Mouse (Mus musculus) kidney, postnatal 0 days (tissue): Measurements from ENCODE around the gene Gm20431. TPM values are rescaled to one million over a fixed set of nuclear protein-coding genes. Genes with fewer than 3 reads are reported as not detected.

Experiments used
- ATAC-seq: fragments of 200-750 bp; cut with Nextera tagmentation; replicated peaks from 2 replicates; pipeline ENCODE4 v1.8.0; 2017; ENCODE audit warnings: low read depth, moderate number of reproducible peaks, moderate TSS enrichment, moderate library complexity; ENCODE audit not compliant: low FRiP score
- DNase-seq: peaks from one replicate; pipeline ENCODE4 v3.0.0-alpha.2; 2016; ENCODE audit warnings: low spot score
- H3K27ac ChIP-seq: fragments of 300-500 bp; sonication (generic); 2 replicates; pipeline ENCODE4 v1.5.1; 2014; ENCODE audit warnings: mild to moderate bottlenecking
- H3K27me3 ChIP-seq: fragments of 300-500 bp; sonication (generic); 2 replicates; pipeline ENCODE4 v1.6.1; 2014; ENCODE audit warnings: low read length, mixed read lengths; ENCODE audit not compliant: insufficient read depth
- H3K36me3 ChIP-seq: fragments of 300-500 bp; sonication (generic); 2 replicates; pipeline ENCODE4 v1.6.1; 2014; ENCODE audit warnings: low read length, mixed read lengths; ENCODE audit not compliant: insufficient read depth
- H3K4me1 ChIP-seq: fragments of 300-500 bp; sonication (generic); replicated peaks from 2 replicates; pipeline ENCODE4 v1.6.1; 2014; ENCODE audit warnings: antibody characterized with exemption, low read length, mixed read lengths; ENCODE audit not compliant: insufficient read depth
- H3K4me2 ChIP-seq: fragments of 300-500 bp; sonication (generic); 2 replicates; pipeline ENCODE4 v1.6.1; 2014; ENCODE audit warnings: mild to moderate bottlenecking, low read length, moderate library complexity, mixed read lengths
- H3K4me3 ChIP-seq: fragments of 300-500 bp; sonication (generic); replicated peaks from 2 replicates; pipeline ENCODE4 v1.5.1; 2014; ENCODE audit warnings: low read depth, low read length
- H3K9ac ChIP-seq: fragments of 300-500 bp; sonication (generic); 2 replicates; pipeline ENCODE4 v1.6.1; 2014; ENCODE audit warnings: low read depth, low read length
- H3K9me3 ChIP-seq: fragments of 300-500 bp; sonication (generic); replicated peaks from 2 replicates; pipeline ENCODE4 v1.6.1; 2016; ENCODE audit warnings: low read length, inconsistent platforms, mixed read lengths
- CTCF ChIP-seq: IDR thresholded peaks from 2 replicates; pipeline ENCODE4 v1.5.1; 2016; ENCODE audit warnings: antibody characterized with exemption, low read depth, mild to moderate bottlenecking, moderate library complexity
- WGBS: fragments of 180-500 bp; shearing (Covaris S2); extraction: QIAGEN DNeasy Blood & Tissue Kit; methylation state at CpG from one replicate; pipeline ENCODE4 v1.1.7; 2014; 5-methylcytosine and 5-hydroxymethylcytosine counted together
- polyA plus RNA-seq: library from polyadenylated mRNA; unstranded; fragments of >200 nt; fragmentation: Nextera tagmentation; extraction: Ambion mirVana; gene quantifications from 2 replicates; pipeline ENCODE4 v1.2.1, GENCODE M21; 2015

Gene Gm20431
- polyA plus RNA-seq, 1 experiment from 2014 or later = 11.2 TPM

GRCm38 (mm10) chr2:167586976-167587375, 74.3 kb downstream of the Gm20431 start:
- peaks cover 27% of the 10 kb centered on the region; the same call in 1 of the 2 replicates for H3K4me1 ChIP-seq
- DNase-seq (peak; percentile 71), ATAC-seq (no peak)

GRCm38 (mm10) chr2:167586041-167586440, 75.3 kb downstream of the Gm20431 start:
- TF ChIP-seq CTCF = no peak
- Histone ChIP-seq H3K4me3 (no peak overlapping the region), H3K4me2 (no peak overlapping the region), H3K36me3 (no peaks in the 10 kb centered on the region), H3K9ac (no peak overlapping the region), H3K4me1 (peaks cover 27% of the 10 kb centered on the region; the same call in 1 of the 2 replicates), H3K9me3 (no peaks in the 10 kb centered on the region), H3K27ac (peak overlapping the region; percentile 81), H3K27me3 (no peaks in the 10 kb centered on the region)
- WGBS = 17% methylated on average over 8 of the region's 8 CpGs
- DNase-seq (no peak), ATAC-seq (no peak)

More at GRCm38 (mm10) chr2:167586976-167587375, 74.3 kb downstream of the Gm20431 start:
- Histone ChIP-seq H3K9ac (no peak overlapping the region), H3K4me3 (no peak overlapping the region), H3K9me3 (no peaks in the 10 kb centered on the region), H3K27me3 (no peaks in the 10 kb centered on the region), H3K27ac (peak overlapping the region; percentile 81), H3K36me3 (no peaks in the 10 kb centered on the region), H3K4me2 (no peak overlapping the region)
- TF ChIP-seq CTCF = no peak
- WGBS = 13% methylated on average over 9 of the region's 9 CpGs

GRCm38 (mm10) chr2:167585273-167585672, 76.0 kb downstream of the Gm20431 start:
- 34% methylated on average over 2 of the region's 2 CpGs for WGBS

GRCm38 (mm10) chr2:167583161-167583952, 77.9 kb downstream of the Gm20431 start:
- ATAC-seq (peak; percentile 34), DNase-seq (peak; percentile 77)
- TF ChIP-seq CTCF = no peak
- Histone ChIP-seq H3K9me3 (no peaks in the 10 kb centered on the region), H3K36me3 (no peaks in the 10 kb centered on the region), H3K27me3 (no peaks in the 10 kb centered on the region), H3K4me2 (no peak overlapping the region), H3K9ac (no peak overlapping the region), H3K27ac (peak overlapping the region; percentile 81), H3K4me3 (no peak overlapping the region), H3K4me1 (peaks cover 18% of the 10 kb centered on the region; the same call in 1 of the 2 replicates)
- WGBS = 13% methylated on average over 10 of the region's 10 CpGs

More at GRCm38 (mm10) chr2:167585273-167585672, 76.0 kb downstream of the Gm20431 start:
- ATAC-seq (no peak), DNase-seq (no peak)
- H3K27me3 ChIP-seq = no peaks in the 10 kb centered on the region
- TF ChIP-seq CTCF = no peak
- H3K27ac ChIP-seq = peak overlapping the region; percentile 81
- H3K36me3 ChIP-seq = no peaks in the 10 kb centered on the region
- H3K9me3 ChIP-seq = no peaks in the 10 kb centered on the region
- no peak overlapping the region for H3K9ac ChIP-seq
- H3K4me3 ChIP-seq = no peak overlapping the region
- no peak overlapping the region for H3K4me2 ChIP-seq
- peaks cover 27% of the 10 kb centered on the region; the same call in 1 of the 2 replicates for H3K4me1 ChIP-seq

- H3K27me3 ChIP-seq = no peaks in the 10 kb centered on the region
- H3K4me3 ChIP-seq = no peak overlapping the region
- DNase-seq (no peak), ATAC-seq (no peak)
- 0 out of 2 replicates have a peak, but pooled peaks cover 4% of the 10 kb centered on the region for H3K4me1 ChIP-seq
- TF ChIP-seq CTCF = no peak
- H3K36me3 ChIP-seq = no peaks in the 10 kb centered on the region
- no peak overlapping the region for H3K9ac ChIP-seq
- no peaks in the 10 kb centered on the region for H3K9me3 ChIP-seq
- no peak overlapping the region for H3K4me2 ChIP-seq
- H3K27ac ChIP-seq = no peak overlapping the region
- WGBS = 52% methylated on average over 5 of the region's 5 CpGs
These were observed 82.8 kb downstream of the Gm20431 start for GRCm38 (mm10) chr2:167578521-167578920.

GRCm38 (mm10) chr2:167577186-167577785, 84.0 kb downstream of the Gm20431 start:
- no peak overlapping the region for H3K9ac ChIP-seq
- TF ChIP-seq CTCF = no peak
- no peaks in the 10 kb centered on the region for H3K36me3 ChIP-seq
- no peak for ATAC-seq
- no peaks in the 10 kb centered on the region for H3K4me1 ChIP-seq
- H3K4me3 ChIP-seq = no peak overlapping the region
- 50% methylated on average over 9 of the region's 9 CpGs for WGBS
- H3K9me3 ChIP-seq = no peaks in the 10 kb centered on the region
- H3K4me2 ChIP-seq = no peak overlapping the region
- no peak overlapping the region for H3K27ac ChIP-seq
- H3K27me3 ChIP-seq = no peaks in the 10 kb centered on the region
- DNase-seq = no peak
